Mouse (Mus musculus) ES-E14 (cell line): ENCODE measurements at regions not wholly inside any gene's neighbourhood (a gene's known extent, or its start where the extent isn't known, plus 50 kb on each side); places are given as distances from the start of the nearest gene placed in this dataset.

ENCODE experiments used
- DNase-seq: peaks from one replicate; pipeline ENCODE4 v3.0.0-alpha.2; 2013; ENCODE audit warnings: low read depth, low spot score
- H3K27ac ChIP-seq: 2 replicates; pipeline ENCODE4 v1.5.1; 2012; ENCODE audit warnings: low read depth, mild to moderate bottlenecking, low read length, moderate library complexity, mixed read lengths; ENCODE audit not compliant: poor library complexity, insufficient read depth, severe bottlenecking
- H3K36me3 ChIP-seq: 2 replicates; pipeline ENCODE4 v1.6.1; 2012; ENCODE audit warnings: mild to moderate bottlenecking, low read length, moderate library complexity, mixed read lengths; ENCODE audit not compliant: control insufficient read depth, poor library complexity, insufficient read depth, severe bottlenecking
- H3K4me1 ChIP-seq, 2 experiments: fragments of 150-350 bp in 1 of 2; sonication (generic) in 1 of 2; 2 replicates each; pipeline ENCODE4 v1.6.1; 2012; ENCODE audit warnings: low read length in 2 of 2, mild to moderate bottlenecking in 1 of 2, mixed read lengths in 1 of 2; ENCODE audit not compliant: control insufficient read depth in 2 of 2, insufficient read depth in 2 of 2, poor library complexity in 1 of 2
- H3K4me3 ChIP-seq, 2 experiments: fragments of 150-350 bp in 1 of 2; sonication (generic) in 1 of 2; 2 replicates each; pipeline ENCODE4 v1.5.1; 2012; ENCODE audit warnings: low read length in 2 of 2, low read depth in 1 of 2, mild to moderate bottlenecking in 1 of 2, mixed read lengths in 1 of 2; ENCODE audit not compliant: insufficient read depth in 1 of 2, poor library complexity in 1 of 2, severe bottlenecking in 1 of 2
- H3K9ac ChIP-seq: 2 replicates; pipeline ENCODE4 v1.6.1; 2012; ENCODE audit warnings: low read depth, mild to moderate bottlenecking, low read length, mixed read lengths; ENCODE audit not compliant: poor library complexity, insufficient read depth, severe bottlenecking
- H3K9me3 ChIP-seq: fragments of 150-350 bp; sonication (generic); 2 replicates; pipeline ENCODE4 v1.6.1; 2012; ENCODE audit warnings: low read depth, mild to moderate bottlenecking, low read length; ENCODE audit not compliant: control insufficient read depth, insufficient read depth
- CHD2 ChIP-seq: IDR thresholded peaks from 2 replicates; pipeline ENCODE4 v1.6.1; 2014; ENCODE audit warnings: mild to moderate bottlenecking, low read depth, low read length, inconsistent platforms
- HCFC1 ChIP-seq: IDR thresholded peaks from 2 replicates; pipeline ENCODE4 v1.6.1; 2012; ENCODE audit warnings: low read length, inconsistent platforms, borderline replicate concordance; ENCODE audit not compliant: insufficient read depth
- MAFK ChIP-seq: IDR thresholded peaks from 2 replicates; pipeline ENCODE4 v1.6.1; 2014; ENCODE audit warnings: mild to moderate bottlenecking, low read depth, low read length, inconsistent platforms; ENCODE audit not compliant: insufficient read depth
- ZC3H11A ChIP-seq: IDR thresholded peaks from 2 replicates; pipeline ENCODE4 v1.6.1; 2012; ENCODE audit warnings: low read depth, mild to moderate bottlenecking, inconsistent platforms, low read length, borderline replicate concordance
- ZNF384 ChIP-seq: IDR thresholded peaks from 2 replicates; pipeline ENCODE4 v1.6.1; 2012; ENCODE audit warnings: low read depth, low read length, inconsistent platforms
- in situ Hi-C, 2 experiments: fragments of 600-800 bp; cut with MboI; formaldehyde crosslinking; loops; one replicate each; pipeline ENCODE4 v1.15.1; 2025; ENCODE audit warnings: low sequenced_read_pairs in 2 of 2, inconsistent platforms in 1 of 2; ENCODE audit not compliant: unreplicated experiment in 2 of 2

DNA sequence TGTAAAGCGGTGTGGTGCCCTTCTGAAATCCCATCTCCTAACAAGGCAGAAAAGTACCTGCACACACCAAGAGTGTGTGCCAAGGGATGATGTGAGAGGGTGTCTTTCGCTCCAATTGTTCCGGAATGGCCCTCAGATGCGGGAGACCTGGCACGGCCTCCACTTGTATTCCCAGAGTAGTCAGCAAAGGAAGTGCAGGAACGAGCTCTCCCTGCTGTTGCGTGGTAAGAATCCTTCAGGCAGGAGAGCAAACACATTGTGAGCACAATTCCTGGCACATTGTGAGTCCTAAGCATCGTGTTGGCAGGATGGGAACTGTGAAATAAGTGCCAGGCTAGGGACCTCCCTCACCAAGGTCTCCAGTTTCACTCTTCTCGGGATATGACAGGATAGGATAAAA lies 180.7 kb downstream of the Barhl2 start:
- Histone ChIP-seq H3K36me3 (no peaks in the 10 kb centered on the region), H3K9ac (no peak overlapping the region), H3K4me1 (no peaks in the 10 kb centered on the region), H3K27ac (no peak overlapping the region), H3K9me3 (no peaks in the 10 kb centered on the region), H3K4me3 (no peak overlapping the region)
- TF ChIP-seq MAFK (no peak), ZNF384 (no peak), CHD2 (no peak), HCFC1 (no peak), ZC3H11A (no peak)
- in situ Hi-C loops, result no loop called here
- no peak for DNase-seq

DNA sequence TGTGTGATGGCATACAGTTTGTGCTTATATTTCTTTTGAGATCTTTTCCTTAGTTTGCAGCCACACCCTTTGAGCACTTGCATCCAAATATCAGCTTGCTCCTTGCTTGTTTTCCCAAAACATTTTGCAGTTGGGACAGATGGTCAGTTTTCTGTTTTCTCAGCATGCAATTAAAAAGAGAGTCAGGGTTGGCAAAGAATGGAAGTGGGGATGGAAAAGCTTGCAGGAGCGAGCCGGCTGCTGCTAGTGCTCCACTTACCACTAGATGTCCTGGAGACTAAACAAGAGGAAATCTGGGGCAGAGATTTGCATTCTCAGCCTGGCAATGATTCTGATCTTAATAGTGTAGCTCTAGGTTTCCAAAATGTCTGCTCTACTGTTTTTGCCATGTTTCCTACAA lies 181.8 kb downstream of the Barhl2 start:
- Histone ChIP-seq H3K36me3 (no peaks in the 10 kb centered on the region), H3K9me3 (no peaks in the 10 kb centered on the region), H3K27ac (no peak overlapping the region), H3K4me1 (no peaks in the 10 kb centered on the region), H3K9ac (no peak overlapping the region), H3K4me3 (no peak overlapping the region)
- in situ Hi-C loops, result no loop called here
- TF ChIP-seq CHD2 (no peak), ZC3H11A (no peak), HCFC1 (no peak), MAFK (no peak), ZNF384 (no peak)
- DNase-seq, result no peak

DNA sequence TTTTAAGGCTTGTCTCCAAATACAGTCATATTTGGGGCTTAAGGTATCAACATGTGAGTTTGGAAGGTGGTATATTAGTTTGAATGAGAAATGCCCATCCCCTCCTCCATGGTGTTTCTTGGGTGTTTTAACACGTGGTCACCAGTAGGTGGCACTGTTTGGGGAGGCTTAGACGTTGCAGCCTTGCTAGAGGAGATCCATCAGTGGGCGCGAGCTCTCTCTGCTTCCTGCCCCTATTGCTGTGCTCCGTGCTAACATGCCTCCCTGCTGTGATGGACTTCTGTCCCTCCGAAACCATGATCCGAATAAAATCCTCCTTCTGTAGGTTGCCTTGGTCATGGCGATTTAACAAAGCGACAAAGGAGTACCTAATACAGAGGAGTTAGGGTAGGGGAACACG lies 183.3 kb downstream of the Barhl2 start:
- Histone ChIP-seq H3K9me3 (no peaks in the 10 kb centered on the region), H3K9ac (no peak overlapping the region), H3K27ac (no peak overlapping the region), H3K4me3 (peak overlapping the region; percentile 31 to 43; a peak in 2 of 4 replicates), H3K36me3 (no peaks in the 10 kb centered on the region), H3K4me1 (no peaks in the 10 kb centered on the region)
- TF ChIP-seq ZC3H11A, result peak; percentile 42; the same call in 1 of the 2 replicates
- TF ChIP-seq MAFK, result no peak
- TF ChIP-seq ZNF384, result no peak
- TF ChIP-seq HCFC1, result no peak
- in situ Hi-C loops, result no loop called here
- peak; percentile 36 for DNase-seq

DNA sequence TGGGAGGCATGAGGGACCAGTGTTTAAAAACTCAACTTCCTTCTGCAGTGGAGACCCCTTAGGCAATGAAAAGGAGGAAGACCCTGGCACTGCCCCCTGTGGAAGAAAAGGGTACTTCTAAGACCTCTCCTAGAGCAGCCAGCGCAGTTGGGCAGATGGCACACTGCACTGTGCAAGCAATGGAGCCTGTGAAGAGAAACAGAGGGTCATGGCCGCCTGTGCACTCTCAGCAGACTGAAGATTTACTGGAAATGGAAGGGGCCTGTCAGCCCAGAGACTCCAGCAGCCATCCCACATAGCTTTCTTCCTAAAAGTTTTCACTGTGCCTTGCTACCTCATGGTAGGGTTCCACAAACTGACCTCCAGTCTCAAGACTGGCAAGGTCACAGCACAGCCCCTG lies 193.4 kb downstream of the Barhl2 start:
- no peaks in the 10 kb centered on the region for H3K36me3 ChIP-seq
- no peak overlapping the region for H3K9ac ChIP-seq
- no peak overlapping the region for H3K27ac ChIP-seq
- H3K4me3 ChIP-seq, result no peak overlapping the region
- in situ Hi-C loops, result no loop called here
- TF ChIP-seq MAFK (no peak), ZNF384 (no peak), HCFC1 (no peak), ZC3H11A (no peak), CHD2 (no peak)
- H3K9me3 ChIP-seq, result no peaks in the 10 kb centered on the region
- no peaks in the 10 kb centered on the region for H3K4me1 ChIP-seq
- DNase-seq, result no peak

DNA sequence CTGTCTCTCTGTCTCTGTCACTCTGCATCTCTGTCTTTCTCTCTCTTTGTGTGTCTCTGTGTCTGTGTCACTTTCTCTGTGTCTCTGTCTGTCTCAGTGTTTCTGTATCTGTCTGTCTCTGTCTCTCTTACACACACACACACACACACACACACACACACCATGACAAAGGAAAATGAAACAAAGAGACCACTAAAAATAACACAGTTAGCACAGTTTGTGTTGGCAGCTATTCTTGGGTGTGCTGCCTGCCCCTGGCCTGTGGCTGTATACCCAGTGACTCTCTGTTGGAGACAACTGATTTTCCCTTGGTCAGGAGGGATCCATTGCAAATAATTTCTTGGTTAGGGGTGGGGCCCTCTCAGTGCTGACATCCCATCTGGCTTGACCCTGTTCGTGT lies 200.8 kb downstream of the Barhl2 start:
- no peak for DNase-seq
- Histone ChIP-seq H3K4me3 (no peak overlapping the region), H3K4me1 (no peaks in the 10 kb centered on the region), H3K9me3 (no peaks in the 10 kb centered on the region), H3K27ac (no peak overlapping the region), H3K36me3 (no peaks in the 10 kb centered on the region), H3K9ac (no peak overlapping the region)
- TF ChIP-seq CHD2 (no peak), ZC3H11A (no peak), ZNF384 (no peak), HCFC1 (no peak), MAFK (no peak)
- in situ Hi-C loops, result no loop called here
